Mouse (Mus musculus): Measurements from ENCODE around the gene Dpp7. TPM values are rescaled to one million over a fixed set of nuclear protein-coding genes. Genes with fewer than 3 reads are reported as not detected.

Gene Dpp7
- total and polyA plus RNA-seq, 3 experiments: 16.2 to 21.0 (median 20.9) TPM

- Histone ChIP-seq H3K4me1 (ENCODE audit: control insufficient read depth in 1 of 2, insufficient read depth in 2 of 2) (peaks cover 8 to 9% of the 10 kb centered on the region in 2 experiments), H3K4me2 (ENCODE audit: insufficient read depth, low read depth, poor library complexity, severe bottlenecking) (peak overlapping the region; percentile 46; the same call in 1 of the 2 replicates), H3K9ac (ENCODE audit: insufficient read depth, low read depth) (no peak overlapping the region), H3K36me3 (replicated peaks in 1 of 2; ENCODE audit: control insufficient read depth in 1 of 2, insufficient read depth in 1 of 2, low read length in 1 of 2) (no peaks in the 10 kb centered on the region), H3K4me3 (replicated peaks in 1 of 3; ENCODE audit: low read depth in 2 of 3, low read length in 2 of 3, poor library complexity in 1 of 3) (peak overlapping the region in 1 of 3 experiments; percentile 17), H3K27ac (ENCODE audit: insufficient read depth, low read depth) (no peak overlapping the region), H3K79me2 (replicated peaks; ENCODE audit: control insufficient read depth, extremely low read depth, insufficient read depth, poor library complexity, severe bottlenecking) (no peaks in the 10 kb centered on the region), H3K9me3 (replicated peaks; ENCODE audit: low read length) (peaks cover 2% of the 10 kb centered on the region), H3K27me3 (replicated peaks) (peaks cover 79% of the 10 kb centered on the region)
- dilution Hi-C loops (cut with MboI; ENCODE audit: extremely low pct_ligation_motif_present, extremely low pct_unique_long_range_greater_than_20kb, low sequenced_read_pairs): no loop called here
- in situ Hi-C loops (cut with MboI; ENCODE audit: low pct_ligation_motif_present, low pct_unique_long_range_greater_than_20kb, low sequenced_read_pairs): no loop called here
- TF ChIP-seq MAZ (IDR thresholded peaks at IDR 0.05; ENCODE audit: low read depth, low read length) (no peak), NRF1 (IDR thresholded peaks at IDR 0.05; ENCODE audit: low read depth, low read length) (no peak), MXI1 (IDR thresholded peaks at IDR 0.05; ENCODE audit: low read depth, low read length) (no peak)
- no peak for DNase-seq (ENCODE audit: extremely low read depth)
Measured at GRCm38 (mm10) chr2:25303931-25304656, 52.1 kb downstream of the Dpp7 start.

GRCm38 (mm10) chr2:25303452-25303851 lies 52.7 kb downstream of the Dpp7 start:
- in situ Hi-C loops (cut with MboI; ENCODE audit: low pct_ligation_motif_present, low pct_unique_long_range_greater_than_20kb, low sequenced_read_pairs) (no loop called here), dilution Hi-C loops (cut with MboI; ENCODE audit: extremely low pct_ligation_motif_present, extremely low pct_unique_long_range_greater_than_20kb, low sequenced_read_pairs) (no loop called here)
- Histone ChIP-seq H3K4me3 (replicated peaks in 1 of 3; ENCODE audit: low read depth in 2 of 3, low read length in 2 of 3, poor library complexity in 1 of 3) (no peak overlapping the region), H3K9ac (ENCODE audit: insufficient read depth, low read depth) (no peak overlapping the region), H3K4me1 (ENCODE audit: control insufficient read depth in 1 of 2, insufficient read depth in 2 of 2) (peaks cover 8 to 9% of the 10 kb centered on the region in 2 experiments), H3K27me3 (replicated peaks) (peaks cover 77% of the 10 kb centered on the region), H3K79me2 (replicated peaks; ENCODE audit: control insufficient read depth, extremely low read depth, insufficient read depth, poor library complexity, severe bottlenecking) (no peaks in the 10 kb centered on the region), H3K27ac (ENCODE audit: insufficient read depth, low read depth) (no peak overlapping the region), H3K9me3 (replicated peaks; ENCODE audit: low read length) (peaks cover 4% of the 10 kb centered on the region), H3K4me2 (ENCODE audit: insufficient read depth, low read depth, poor library complexity, severe bottlenecking) (no peak overlapping the region), H3K36me3 (replicated peaks in 1 of 2; ENCODE audit: control insufficient read depth in 1 of 2, insufficient read depth in 1 of 2, low read length in 1 of 2) (no peaks in the 10 kb centered on the region)
- TF ChIP-seq POLR2A (IDR thresholded peaks at IDR 0.05; ENCODE audit: low read depth, low read length): no peak
- TF ChIP-seq MYC (IDR thresholded peaks at IDR 0.05; ENCODE audit: low read depth, low read length): no peak
- TF ChIP-seq ZKSCAN1 (IDR thresholded peaks at IDR 0.05; ENCODE audit: borderline replicate concordance, low read depth, low read length): no peak
- no peak for TF ChIP-seq NRF1 (IDR thresholded peaks at IDR 0.05; ENCODE audit: low read depth, low read length)
- TF ChIP-seq MAX (IDR thresholded peaks at IDR 0.05; ENCODE audit: low read length): no peak
- TF ChIP-seq BHLHE40 (IDR thresholded peaks at IDR 0.05; ENCODE audit: low read depth, low read length): no peak
- DNase-seq (ENCODE audit: extremely low read depth): no peak

Other genes with a start within 250 kb of the Dpp7 start
Only the 20 nearest of the 36 such genes appear.
- gene Rnf208, start 114.1 kb downstream of the Dpp7 start, total RNA-seq (2012; rRNA removed): 0.92 and 1.7 TPM in 2 replicates
- gene Rnf208, start 114.1 kb downstream of the Dpp7 start, total RNA-seq (2014; rRNA removed): 0.24 and 0.34 TPM in 2 replicates
- 0.78 and 1.4 TPM in 2 replicates for gene Rnf208, start 114.1 kb downstream of the Dpp7 start, polyA plus RNA-seq (2012; ENCODE audit: insufficient read length, low read depth)
- not detected in 2 replicates for gene Cysrt1, start 113.9 kb downstream of the Dpp7 start, total RNA-seq (2012; rRNA removed)
- gene Cysrt1, start 113.9 kb downstream of the Dpp7 start, total RNA-seq (2014; rRNA removed): not detected in 2 replicates
- gene Cysrt1, start 113.9 kb downstream of the Dpp7 start, polyA plus RNA-seq (2012; ENCODE audit: insufficient read length, low read depth): not detected in 2 replicates
- 8.9 and 9.5 TPM in 2 replicates for gene AL732309.1, start 109.5 kb downstream of the Dpp7 start, total RNA-seq (2012; rRNA removed)
- 6.7 and 9.6 TPM in 2 replicates for gene AL732309.1, start 109.5 kb downstream of the Dpp7 start, total RNA-seq (2014; rRNA removed)
- gene AL732309.1, start 109.5 kb downstream of the Dpp7 start, polyA plus RNA-seq (2012; ENCODE audit: insufficient read length, low read depth): 3.5 and 4.5 TPM in 2 replicates
- 22.7 and 28.3 TPM in 2 replicates for gene Tmem203, start 100.9 kb downstream of the Dpp7 start, total RNA-seq (2012; rRNA removed)
- gene Tmem203, start 100.9 kb downstream of the Dpp7 start, total RNA-seq (2014; rRNA removed): 18.4 and 21.2 TPM in 2 replicates
- 14.5 and 21.5 TPM in 2 replicates for gene Tmem203, start 100.9 kb downstream of the Dpp7 start, polyA plus RNA-seq (2012; ENCODE audit: insufficient read length, low read depth)
- gene Tprn, start 93.7 kb downstream of the Dpp7 start, total RNA-seq (2012; rRNA removed): 13.1 and 14.3 TPM in 2 replicates
- 7.0 and 8.2 TPM in 2 replicates for gene Tprn, start 93.7 kb downstream of the Dpp7 start, total RNA-seq (2014; rRNA removed)
- gene Tprn, start 93.7 kb downstream of the Dpp7 start, polyA plus RNA-seq (2012; ENCODE audit: insufficient read length, low read depth): 17.0 and 19.3 TPM in 2 replicates
- 80.6 and 98.5 TPM in 2 replicates for gene Ssna1, start 83.9 kb downstream of the Dpp7 start, total RNA-seq (2012; rRNA removed)
- gene Ssna1, start 83.9 kb downstream of the Dpp7 start, total RNA-seq (2014; rRNA removed): 72.9 and 82.0 TPM in 2 replicates
- 51.4 and 74.9 TPM in 2 replicates for gene Ssna1, start 83.9 kb downstream of the Dpp7 start, polyA plus RNA-seq (2012; ENCODE audit: insufficient read length, low read depth)
- gene Anapc2, start 83.9 kb downstream of the Dpp7 start, total RNA-seq (2012; rRNA removed): 13.6 and 14.5 TPM in 2 replicates
- 9.6 and 13.0 TPM in 2 replicates for gene Anapc2, start 83.9 kb downstream of the Dpp7 start, total RNA-seq (2014; rRNA removed)
- 48.7 and 55.2 TPM in 2 replicates for gene Anapc2, start 83.9 kb downstream of the Dpp7 start, polyA plus RNA-seq (2012; ENCODE audit: insufficient read length, low read depth)
- not detected in 2 replicates for gene Tmem210, start 68.2 kb downstream of the Dpp7 start, total RNA-seq (2012; rRNA removed)
- gene Tmem210, start 68.2 kb downstream of the Dpp7 start, total RNA-seq (2014; rRNA removed): not detected in 2 replicates
- not detected in 2 replicates for gene Tmem210, start 68.2 kb downstream of the Dpp7 start, polyA plus RNA-seq (2012; ENCODE audit: insufficient read length, low read depth)
- not detected in 2 replicates for gene Lrrc26, start 66.4 kb downstream of the Dpp7 start, total RNA-seq (2012; rRNA removed)
- gene Lrrc26, start 66.4 kb downstream of the Dpp7 start, total RNA-seq (2014; rRNA removed): not detected in 2 replicates
- not detected in 2 replicates for gene Lrrc26, start 66.4 kb downstream of the Dpp7 start, polyA plus RNA-seq (2012; ENCODE audit: insufficient read length, low read depth)
- gene Grin1, start 37.2 kb downstream of the Dpp7 start, total RNA-seq (2012; rRNA removed): 0.04 and 0.17 TPM in 2 replicates
- gene Grin1, start 37.2 kb downstream of the Dpp7 start, total RNA-seq (2014; rRNA removed): 0.08 and 0.36 TPM in 2 replicates
- gene Grin1, start 37.2 kb downstream of the Dpp7 start, polyA plus RNA-seq (2012; ENCODE audit: insufficient read length, low read depth): 0.06 TPM in 1 of 2 replicates, not detected in the other
- gene Man1b1, start 24.0 kb downstream of the Dpp7 start, total RNA-seq (2012; rRNA removed): 45.7 and 58.1 TPM in 2 replicates
- gene Man1b1, start 24.0 kb downstream of the Dpp7 start, total RNA-seq (2014; rRNA removed): 39.3 and 41.8 TPM in 2 replicates
- 68.8 and 69.3 TPM in 2 replicates for gene Man1b1, start 24.0 kb downstream of the Dpp7 start, polyA plus RNA-seq (2012; ENCODE audit: insufficient read length, low read depth)
- gene Uap1l1, start 9.3 kb upstream of the Dpp7 start, total RNA-seq (2012; rRNA removed): 14.5 and 16.2 TPM in 2 replicates
- gene Uap1l1, start 9.3 kb upstream of the Dpp7 start, total RNA-seq (2014; rRNA removed): 3.3 and 4.3 TPM in 2 replicates
- 27.6 and 30.8 TPM in 2 replicates for gene Uap1l1, start 9.3 kb upstream of the Dpp7 start, polyA plus RNA-seq (2012; ENCODE audit: insufficient read length, low read depth)
- gene Sapcd2, start 16.0 kb upstream of the Dpp7 start, total RNA-seq (2012; rRNA removed): 27.3 and 32.1 TPM in 2 replicates
- 21.9 and 22.5 TPM in 2 replicates for gene Sapcd2, start 16.0 kb upstream of the Dpp7 start, total RNA-seq (2014; rRNA removed)
- 16.5 and 16.9 TPM in 2 replicates for gene Sapcd2, start 16.0 kb upstream of the Dpp7 start, polyA plus RNA-seq (2012; ENCODE audit: insufficient read length, low read depth)
- gene Entpd2, start 39.5 kb upstream of the Dpp7 start, total RNA-seq (2012; rRNA removed): not detected in 2 replicates
- gene Entpd2, start 39.5 kb upstream of the Dpp7 start, total RNA-seq (2014; rRNA removed): not detected in 2 replicates
- gene Entpd2, start 39.5 kb upstream of the Dpp7 start, polyA plus RNA-seq (2012; ENCODE audit: insufficient read length, low read depth): not detected in 2 replicates
- gene Npdc1, start 43.0 kb upstream of the Dpp7 start, total RNA-seq (2012; rRNA removed): 3.4 and 5.5 TPM in 2 replicates
- not detected in 2 replicates for gene Npdc1, start 43.0 kb upstream of the Dpp7 start, total RNA-seq (2014; rRNA removed)
- gene Npdc1, start 43.0 kb upstream of the Dpp7 start, polyA plus RNA-seq (2012; ENCODE audit: insufficient read length, low read depth): 0.49 and 0.78 TPM in 2 replicates
- gene Fut7, start 66.9 kb upstream of the Dpp7 start, total RNA-seq (2012; rRNA removed): 0.17 and 0.25 TPM in 2 replicates
- 0.17 and 0.51 TPM in 2 replicates for gene Fut7, start 66.9 kb upstream of the Dpp7 start, total RNA-seq (2014; rRNA removed)
- gene Fut7, start 66.9 kb upstream of the Dpp7 start, polyA plus RNA-seq (2012; ENCODE audit: insufficient read length, low read depth): 0.57 and 0.74 TPM in 2 replicates
- 10.5 and 13.0 TPM in 2 replicates for gene Abca2, start 72.3 kb upstream of the Dpp7 start, total RNA-seq (2012; rRNA removed)
- gene Abca2, start 72.3 kb upstream of the Dpp7 start, total RNA-seq (2014; rRNA removed): 3.1 and 5.0 TPM in 2 replicates
- gene Abca2, start 72.3 kb upstream of the Dpp7 start, polyA plus RNA-seq (2012; ENCODE audit: insufficient read length, low read depth): 15.7 and 23.4 TPM in 2 replicates
- gene Clic3, start 100.5 kb upstream of the Dpp7 start, total RNA-seq (2012; rRNA removed): 0.30 and 0.63 TPM in 2 replicates
- not detected in 2 replicates for gene Clic3, start 100.5 kb upstream of the Dpp7 start, total RNA-seq (2014; rRNA removed)
- 0.71 and 1.6 TPM in 2 replicates for gene Clic3, start 100.5 kb upstream of the Dpp7 start, polyA plus RNA-seq (2012; ENCODE audit: insufficient read length, low read depth)
- 13.6 and 15.1 TPM in 2 replicates for gene Paxx, start 104.7 kb upstream of the Dpp7 start, total RNA-seq (2012; rRNA removed)
- gene Paxx, start 104.7 kb upstream of the Dpp7 start, total RNA-seq (2014; rRNA removed): 13.5 and 16.2 TPM in 2 replicates
- 9.5 and 13.9 TPM in 2 replicates for gene Paxx, start 104.7 kb upstream of the Dpp7 start, polyA plus RNA-seq (2012; ENCODE audit: insufficient read length, low read depth)
- gene Ptgds, start 113.7 kb upstream of the Dpp7 start, total RNA-seq (2012; rRNA removed): 0.29 TPM in 1 of 2 replicates, not detected in the other
- 0.46 TPM in 1 of 2 replicates, not detected in the other for gene Ptgds, start 113.7 kb upstream of the Dpp7 start, total RNA-seq (2014; rRNA removed)
- 0.37 and 0.40 TPM in 2 replicates for gene Ptgds, start 113.7 kb upstream of the Dpp7 start, polyA plus RNA-seq (2012; ENCODE audit: insufficient read length, low read depth)

All from CH12.LX (cell line).